Mouse (Mus musculus) heart, adult 2 months (tissue): Measurements from ENCODE around the gene Gm12830.

ENCODE experiments used
- CTCF ChIP-seq: fragments of 200-600 bp; IDR thresholded peaks from 2 replicates; pipeline ENCODE4 v1.8.1; 2022; ENCODE audit warnings: antibody characterized with exemption, mild to moderate bottlenecking, moderate library complexity
- POLR2A ChIP-seq: fragments of 200-500 bp; IDR thresholded peaks from 2 replicates; pipeline ENCODE4 v1.6.1; 2011; ENCODE audit warnings: mild to moderate bottlenecking, low read depth, low read length, control low read depth; ENCODE audit not compliant: insufficient read depth

DNA sequence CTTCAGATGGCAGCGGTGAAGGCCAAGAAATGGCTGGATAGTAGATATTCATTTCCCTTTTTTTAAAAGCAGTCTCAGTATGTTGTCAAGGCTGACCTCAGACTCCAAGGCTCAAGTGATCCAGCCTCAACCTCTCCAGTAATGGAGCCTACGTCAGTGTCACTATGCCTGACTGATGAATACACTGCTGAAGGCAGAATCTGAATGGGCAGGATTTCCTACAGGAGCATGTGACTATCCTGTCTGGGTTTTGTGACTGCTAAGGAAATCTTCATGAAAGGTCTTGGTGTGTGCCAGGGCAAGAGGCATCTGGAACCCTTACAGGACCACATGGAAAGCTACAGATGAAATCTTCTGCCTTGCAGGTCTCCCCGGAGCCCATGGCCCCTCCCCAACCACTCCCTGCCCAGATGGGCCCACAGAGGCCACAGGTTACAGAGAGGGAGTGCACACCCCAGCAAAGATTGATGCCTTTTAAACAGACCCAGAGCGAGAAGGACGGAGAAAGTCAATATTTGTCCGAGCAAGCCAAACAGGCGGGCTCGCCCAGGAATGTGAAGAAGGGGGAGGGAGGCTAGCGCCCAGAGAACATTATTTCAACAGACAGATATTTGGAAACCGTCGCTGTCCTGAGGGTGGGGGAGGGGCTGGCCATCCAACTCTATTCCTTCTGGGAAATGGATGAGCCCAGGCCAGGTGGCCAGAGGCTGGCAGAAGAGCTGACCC is 48.4 kb downstream of the Gm12830 start:
- TF ChIP-seq CTCF (no peak), POLR2A (no peak)
